Comparison of ENCODE assay signal across 15 mouse cellular contexts in genomic region chr1:162083354-162083753, GRCm38 (mm10).
DNase-seq lines count a peak whose midpoint lies in the region; ATAC-seq and TF ChIP-seq lines count a peak whose summit lies in the region.
"Had no signal": no experiment of that assay in that cellular context is flagged by ENCODE, and none has a peak within 500 bp of the region (broad histone marks: within the 10 kb centered on the region; RNA-seq: fewer than 3 reads in every experiment).

No protein-coding gene starts in this region.

- H3K4me2 ChIP-seq in kidney, embryonic 15.5 days, result no peak overlapping the region
- H3K4me2 ChIP-seq in intestine, embryonic 16.5 days (ENCODE audit: low read depth, low read length), result 0 out of 2 replicates have a peak overlapping the region, but pooled peaks have one; percentile 0
- no peak overlapping the region for H3K4me2 ChIP-seq in stomach, postnatal 0 days (replicated peaks; ENCODE audit: low read depth)
- H3K4me2 ChIP-seq in midbrain, embryonic 13.5 days (replicated peaks), result no peak overlapping the region
- H3K4me2 ChIP-seq in hindbrain, embryonic 13.5 days, result no peak overlapping the region

- no peak for TF ChIP-seq CTCF in heart, adult 2 months (IDR thresholded peaks at IDR 0.05)
- no peak for TF ChIP-seq CTCF in stomach, postnatal 0 days (IDR thresholded peaks at IDR 0.05; ENCODE audit: low read depth)

- no peaks in the 10 kb centered on the region for H3K27me3 ChIP-seq in heart, embryonic 10.5 days (ENCODE audit: insufficient read depth, poor library complexity, severe bottlenecking)
- no peaks in the 10 kb centered on the region for H3K27me3 ChIP-seq in heart, adult 2 months (ENCODE audit: control insufficient read depth, insufficient read depth, low read length)
- H3K27me3 ChIP-seq in kidney, embryonic 15.5 days, result no peaks in the 10 kb centered on the region
- no peaks in the 10 kb centered on the region for H3K27me3 ChIP-seq in intestine, embryonic 16.5 days (replicated peaks; ENCODE audit: control insufficient read depth, insufficient read depth, low read length)
- H3K27me3 ChIP-seq in stomach, postnatal 0 days (ENCODE audit: control insufficient read depth, insufficient read depth, low read length), result no peaks in the 10 kb centered on the region
- H3K27me3 ChIP-seq in midbrain, embryonic 13.5 days, result no peaks in the 10 kb centered on the region
- no peaks in the 10 kb centered on the region for H3K27me3 ChIP-seq in hindbrain, embryonic 13.5 days

- no peaks in the 10 kb centered on the region for H3K9me3 ChIP-seq in heart, embryonic 10.5 days
- H3K9me3 ChIP-seq in kidney, embryonic 15.5 days (replicated peaks), result no peaks in the 10 kb centered on the region
- H3K9me3 ChIP-seq in intestine, embryonic 16.5 days (ENCODE audit: control insufficient read depth, low read length), result no peaks in the 10 kb centered on the region
- H3K9me3 ChIP-seq in stomach, postnatal 0 days (ENCODE audit: control insufficient read depth, low read length), result no peaks in the 10 kb centered on the region
- no peaks in the 10 kb centered on the region for H3K9me3 ChIP-seq in midbrain, embryonic 13.5 days
- no peaks in the 10 kb centered on the region for H3K9me3 ChIP-seq in hindbrain, embryonic 13.5 days
- H3K9me3 ChIP-seq: G1E; hindbrain, embryonic 10.5 days had no signal

- H3K4me3 ChIP-seq in heart, embryonic 10.5 days, result no peak overlapping the region
- no peak overlapping the region for H3K4me3 ChIP-seq in heart, adult 2 months
- H3K4me3 ChIP-seq in kidney, embryonic 15.5 days (replicated peaks), result no peak overlapping the region
- H3K4me3 ChIP-seq in intestine, embryonic 16.5 days (ENCODE audit: low read length), result no peak overlapping the region
- no peak overlapping the region for H3K4me3 ChIP-seq in stomach, postnatal 0 days (ENCODE audit: low read depth, low read length)
- H3K4me3 ChIP-seq in midbrain, embryonic 13.5 days (replicated peaks), result no peak overlapping the region
- no peak overlapping the region for H3K4me3 ChIP-seq in hindbrain, embryonic 13.5 days
- H3K4me3 ChIP-seq: hindbrain, embryonic 10.5 days; left cerebral cortex, adult 2 months had no signal

- intact Hi-C loops in heart, adult 2 months (cut with DNase I), result no loop called here

- no peak for ATAC-seq in kidney, embryonic 15.5 days (replicated peaks; ENCODE audit: low FRiP score)
- peak; percentile 83 for ATAC-seq in intestine, embryonic 16.5 days
- ATAC-seq in stomach, postnatal 0 days (ENCODE audit: low FRiP score, low TSS enrichment), result no peak
- no peak for ATAC-seq in midbrain, embryonic 13.5 days
- ATAC-seq in hindbrain, embryonic 13.5 days (ENCODE audit: low FRiP score), result no peak
- ATAC-seq: CD4-positive, CD25-positive, alpha-beta regulatory T cell, adult 4 months; forebrain, embryonic 16.5 days had no signal

- WGBS in heart, embryonic 10.5 days, result 63% methylated on average over 2 of the region's 2 CpGs
- 74% methylated on average over 2 of the region's 2 CpGs for WGBS in heart, adult 2 months
- 84% methylated on average over 2 of the region's 2 CpGs for WGBS in kidney, embryonic 15.5 days
- 49% methylated on average over 2 of the region's 2 CpGs for WGBS in intestine, embryonic 16.5 days
- WGBS in stomach, postnatal 0 days, result 55% methylated on average over 2 of the region's 2 CpGs
- WGBS in midbrain, embryonic 13.5 days, result 90% methylated on average over 2 of the region's 2 CpGs
- 88% methylated on average over 2 of the region's 2 CpGs for WGBS in hindbrain, embryonic 13.5 days

- peak overlapping the region; percentile 76; the same call in 1 of the 2 replicates for H3K27ac ChIP-seq in heart, embryonic 10.5 days
- no peak overlapping the region for H3K27ac ChIP-seq in heart, adult 2 months
- 0 out of 2 replicates have a peak overlapping the region, but pooled peaks have one; percentile 37 for H3K27ac ChIP-seq in kidney, embryonic 15.5 days
- H3K27ac ChIP-seq in intestine, embryonic 16.5 days (ENCODE audit: low read length), result peak overlapping the region; percentile 69
- H3K27ac ChIP-seq in stomach, postnatal 0 days (replicated peaks), result peak overlapping the region; percentile 35; the same call in 1 of the 2 replicates
- H3K27ac ChIP-seq in midbrain, embryonic 13.5 days, result no peak overlapping the region
- H3K27ac ChIP-seq in hindbrain, embryonic 13.5 days, result no peak overlapping the region
- H3K27ac ChIP-seq: hindbrain, embryonic 10.5 days; left cerebral cortex, adult 2 months had no signal

- peaks cover 7% of the 10 kb centered on the region; the same call in 1 of the 2 replicates for H3K4me1 ChIP-seq in heart, embryonic 10.5 days
- no peaks in the 10 kb centered on the region for H3K4me1 ChIP-seq in heart, adult 2 months (ENCODE audit: control insufficient read depth, insufficient read depth, low read length)
- peaks cover 8% of the 10 kb centered on the region; the same call in 1 of the 2 replicates for H3K4me1 ChIP-seq in kidney, embryonic 15.5 days
- peaks cover 3% of the 10 kb centered on the region for H3K4me1 ChIP-seq in intestine, embryonic 16.5 days (ENCODE audit: control insufficient read depth, insufficient read depth, low read length)
- no peaks in the 10 kb centered on the region for H3K4me1 ChIP-seq in stomach, postnatal 0 days (replicated peaks; ENCODE audit: control insufficient read depth, insufficient read depth)
- no peaks in the 10 kb centered on the region for H3K4me1 ChIP-seq in midbrain, embryonic 13.5 days (replicated peaks)
- no peaks in the 10 kb centered on the region for H3K4me1 ChIP-seq in hindbrain, embryonic 13.5 days (replicated peaks)
- H3K4me1 ChIP-seq: hindbrain, embryonic 10.5 days had no signal

- no peaks in the 10 kb centered on the region for H3K79me2 ChIP-seq in heart, adult 2 months (replicated peaks; ENCODE audit: control insufficient read depth, insufficient read depth, low read length)

- DNase-seq in heart, embryonic 10.5 days (ENCODE audit: low spot score), result no peak
- DNase-seq in heart, adult 2 months, result no peak
- DNase-seq in kidney, adult 9 months, result no peak
- no peak for DNase-seq in stomach, postnatal 0 days (ENCODE audit: low spot score)
- DNase-seq: midbrain, embryonic 14.5 days; retina, postnatal 1 day had no signal

- TF ChIP-seq POLR2A in heart, adult 2 months (IDR thresholded peaks at IDR 0.05; ENCODE audit: insufficient read depth, low read depth, low read length), result no peak

- no peak overlapping the region for H3K9ac ChIP-seq in heart, adult 2 months (ENCODE audit: low read depth, low read length)
- no peak overlapping the region for H3K9ac ChIP-seq in kidney, embryonic 15.5 days
- no peak overlapping the region for H3K9ac ChIP-seq in intestine, embryonic 16.5 days (ENCODE audit: low read depth, low read length)
- H3K9ac ChIP-seq in stomach, postnatal 0 days (ENCODE audit: low read length), result no peak overlapping the region
- no peak overlapping the region for H3K9ac ChIP-seq in midbrain, embryonic 13.5 days (replicated peaks)
- no peak overlapping the region for H3K9ac ChIP-seq in hindbrain, embryonic 13.5 days

- no peak for TF ChIP-seq EP300 in heart, adult 2 months (IDR thresholded peaks at IDR 0.05; ENCODE audit: insufficient read depth, low read depth, low read length)
- TF ChIP-seq EP300 in stomach, postnatal 0 days (optimal IDR thresholded peaks at IDR 0.05), result no peak

- no peaks in the 10 kb centered on the region for H3K36me3 ChIP-seq in heart, embryonic 10.5 days
- H3K36me3 ChIP-seq in heart, adult 2 months (ENCODE audit: control insufficient read depth, insufficient read depth, low read length), result no peaks in the 10 kb centered on the region
- H3K36me3 ChIP-seq in kidney, embryonic 15.5 days, result no peaks in the 10 kb centered on the region
- H3K36me3 ChIP-seq in intestine, embryonic 16.5 days (ENCODE audit: control insufficient read depth, insufficient read depth, low read length), result no peaks in the 10 kb centered on the region
- H3K36me3 ChIP-seq in stomach, postnatal 0 days (ENCODE audit: control insufficient read depth, insufficient read depth, low read length), result no peaks in the 10 kb centered on the region
- no peaks in the 10 kb centered on the region for H3K36me3 ChIP-seq in midbrain, embryonic 13.5 days
- no peaks in the 10 kb centered on the region for H3K36me3 ChIP-seq in hindbrain, embryonic 13.5 days
- H3K36me3 ChIP-seq: G1E; hindbrain, embryonic 10.5 days had no signal

Comparison
In these comparisons a context has a peak if more than half of its experiments do, and no peak if none do; other contexts are left out.
1. H3K27ac ChIP-seq: peak in heart, embryonic 10.5 days (single experiment), kidney, embryonic 15.5 days (single experiment), intestine, embryonic 16.5 days (single experiment) and stomach, postnatal 0 days (single experiment); none in heart, adult 2 months (single experiment), midbrain, embryonic 13.5 days (single experiment) and hindbrain, embryonic 13.5 days (single experiment).